Mouse (Mus musculus) heart, adult 2 months (tissue): ENCODE data around the gene Haus6. TPM values are rescaled to one million over a fixed set of nuclear protein-coding genes. Genes with fewer than 3 reads are reported as not detected.

Source experiments
- DNase-seq, 2 experiments: peaks; one replicate each; pipeline ENCODE4 v3.0.0; 2021
- H3K27ac ChIP-seq: fragments of 200-600 bp; 2 replicates; pipeline ENCODE4 v1.8.1; 2022
- H3K27me3 ChIP-seq: fragments of 200-500 bp; 2 replicates; pipeline ENCODE4 v1.6.1; 2012; ENCODE audit warnings: mild to moderate bottlenecking, low read length, inconsistent platforms, mixed read lengths; ENCODE audit not compliant: control insufficient read depth, insufficient read depth
- H3K36me3 ChIP-seq: fragments of 200-500 bp; 2 replicates; pipeline ENCODE4 v1.6.1; 2012; ENCODE audit warnings: low read length, inconsistent platforms; ENCODE audit not compliant: control insufficient read depth, insufficient read depth
- H3K4me1 ChIP-seq: fragments of 200-500 bp; 2 replicates; pipeline ENCODE4 v1.6.1; 2011; ENCODE audit warnings: low read length; ENCODE audit not compliant: control insufficient read depth, insufficient read depth
- H3K4me3 ChIP-seq: fragments of 200-600 bp; 2 replicates; pipeline ENCODE4 v1.8.1; 2022
- H3K79me2 ChIP-seq: fragments of 200-500 bp; replicated peaks from 2 replicates; pipeline ENCODE4 v1.6.1; 2012; ENCODE audit warnings: mild to moderate bottlenecking, inconsistent platforms, low read length, moderate library complexity, mixed read lengths; ENCODE audit not compliant: control insufficient read depth, insufficient read depth
- H3K9ac ChIP-seq: fragments of 200-500 bp; 2 replicates; pipeline ENCODE4 v1.6.1; 2012; ENCODE audit warnings: low read depth, mild to moderate bottlenecking, control low read depth, inconsistent platforms, low read length, mixed read lengths
- CTCF ChIP-seq: fragments of 200-600 bp; IDR thresholded peaks from 2 replicates; pipeline ENCODE4 v1.8.1; 2022; ENCODE audit warnings: antibody characterized with exemption, mild to moderate bottlenecking, moderate library complexity
- EP300 ChIP-seq: fragments of 200-500 bp; IDR thresholded peaks from 2 replicates; pipeline ENCODE4 v1.6.1; 2011; ENCODE audit warnings: low read depth, low read length, control low read depth; ENCODE audit not compliant: insufficient read depth
- POLR2A ChIP-seq: fragments of 200-500 bp; IDR thresholded peaks from 2 replicates; pipeline ENCODE4 v1.6.1; 2011; ENCODE audit warnings: mild to moderate bottlenecking, low read depth, low read length, control low read depth; ENCODE audit not compliant: insufficient read depth
- WGBS: fragments of 180-500 bp; shearing (Covaris S2); methylation state at CpG from one replicate; pipeline ENCODE4 v1.1.7; 2018; 5-methylcytosine and 5-hydroxymethylcytosine counted together
- intact Hi-C: fragments of 180-260 bp; cut with DNase I; formaldehyde crosslinking; loops from one replicate; pipeline ENCODE4 v1.15.1; 2025
- polyA plus RNA-seq: library from polyadenylated mRNA; depleted of rRNA; stranded (reverse); fragments of >200 nt; gene quantifications from 2 replicates; pipeline ENCODE4 v1.2.3, GENCODE M21; 2012
- total RNA-seq, 2 experiments: library from RNA; stranded (reverse); gene quantifications; 2 replicates each; pipeline ENCODE4 v1.2.3; 2021

The Haus6 gene
- total and polyA plus RNA-seq, 3 experiments, result 1.3 to 5.5 (median 4.7) TPM

DNA sequence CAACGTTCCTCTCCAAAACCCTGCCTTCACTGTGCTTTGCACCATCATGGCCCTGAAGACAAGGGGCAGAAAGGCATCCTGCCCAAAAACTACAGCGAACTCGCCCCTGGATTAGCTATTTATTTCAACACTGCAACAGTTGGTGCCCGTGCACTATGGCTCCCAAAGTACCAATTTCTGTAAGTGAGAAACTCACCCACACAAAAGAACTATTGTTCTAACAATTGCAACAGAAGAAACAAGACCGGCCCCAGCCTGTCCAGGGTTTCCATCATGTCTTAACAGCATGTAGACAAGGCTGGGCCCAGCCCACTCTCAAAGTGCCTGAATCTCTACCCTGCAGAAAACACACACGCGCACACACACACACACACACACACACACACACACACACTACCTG is 54.5 kb downstream of the Haus6 start:
- Histone ChIP-seq H3K4me1 (no peaks in the 10 kb centered on the region), H3K79me2 (no peaks in the 10 kb centered on the region), H3K27ac (no peak overlapping the region), H3K27me3 (no peaks in the 10 kb centered on the region), H3K9ac (no peak overlapping the region), H3K36me3 (no peaks in the 10 kb centered on the region), H3K4me3 (no peak overlapping the region)
- TF ChIP-seq POLR2A (no peak), CTCF (no peak), EP300 (no peak)
- no peak for DNase-seq
- WGBS, result 75% methylated on average over 7 of the region's 7 CpGs
- intact Hi-C loops, result no loop called here

DNA sequence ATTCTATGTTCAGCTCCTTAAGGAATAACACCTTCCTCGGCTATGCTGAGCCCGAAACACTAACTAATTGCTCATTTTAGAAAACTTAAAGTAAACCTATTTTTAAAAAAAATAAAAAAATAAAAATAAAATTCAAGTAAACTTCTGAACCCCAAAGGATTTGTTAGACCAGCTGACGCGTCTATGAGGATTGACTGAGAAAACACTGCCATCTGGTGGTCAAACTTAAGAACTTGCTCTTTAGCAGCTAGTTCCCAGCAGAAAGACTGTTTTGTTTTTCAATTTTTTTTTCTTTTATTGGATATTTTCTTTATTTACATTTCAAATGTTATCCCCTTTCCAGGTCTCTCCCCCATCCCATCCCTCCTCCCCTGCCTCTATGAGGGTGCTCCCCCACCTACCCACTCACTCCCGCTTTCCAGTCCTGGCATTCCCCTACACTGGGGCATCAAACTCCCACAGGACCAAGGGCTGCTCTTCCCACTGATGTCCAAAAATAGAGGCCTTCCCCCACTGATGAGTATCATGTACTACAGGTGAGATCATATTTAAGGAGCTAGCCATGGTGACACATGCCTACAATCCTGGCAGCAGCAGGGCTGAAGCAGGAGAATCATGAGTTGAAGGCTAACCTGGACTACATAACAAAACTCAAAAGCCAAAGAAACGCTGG is 56.7 kb downstream of the Haus6 start:
- no peak overlapping the region for H3K27ac ChIP-seq
- H3K9ac ChIP-seq, result no peak overlapping the region
- H3K4me3 ChIP-seq, result no peak overlapping the region
- H3K27me3 ChIP-seq, result no peaks in the 10 kb centered on the region
- TF ChIP-seq CTCF, result peak; percentile 90
- no peak for TF ChIP-seq EP300
- no peaks in the 10 kb centered on the region for H3K36me3 ChIP-seq
- H3K4me1 ChIP-seq, result no peaks in the 10 kb centered on the region
- intact Hi-C loops, result loop anchor here (1.0 kb wide), 1 partner anchor 724 kb away; no protein-coding TSS in a partner anchor
- no peaks in the 10 kb centered on the region for H3K79me2 ChIP-seq
- no peak for DNase-seq
- WGBS, result 21% methylated on average over 6 of the region's 6 CpGs

DNA sequence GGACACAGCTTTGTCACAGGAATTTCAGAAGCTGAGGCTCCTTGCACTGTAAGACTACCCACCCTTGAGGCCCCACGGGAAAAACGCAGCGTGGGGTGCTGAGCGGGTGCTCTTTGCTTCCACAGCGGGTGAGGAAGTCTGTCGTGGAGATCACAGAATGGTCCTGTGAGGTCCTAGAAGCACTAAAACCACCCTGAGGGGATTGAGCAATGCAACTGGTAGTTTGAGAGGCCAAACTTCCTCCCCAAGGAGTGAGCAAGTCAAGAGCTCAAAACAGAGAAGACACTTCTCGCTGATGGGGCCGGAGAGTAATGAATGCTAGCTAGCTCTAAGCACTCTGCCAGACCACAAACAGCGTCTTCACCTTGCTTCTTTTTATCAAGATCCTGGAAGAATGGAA is 63.5 kb downstream of the Haus6 start:
- Histone ChIP-seq H3K9ac (no peak overlapping the region), H3K4me1 (no peaks in the 10 kb centered on the region), H3K27me3 (no peaks in the 10 kb centered on the region), H3K27ac (no peak overlapping the region), H3K79me2 (no peaks in the 10 kb centered on the region), H3K36me3 (no peaks in the 10 kb centered on the region), H3K4me3 (no peak overlapping the region)
- no peak for TF ChIP-seq CTCF
- no peak for TF ChIP-seq EP300
- no peak for TF ChIP-seq POLR2A
- DNase-seq, result no peak
- intact Hi-C loops, result loop anchor here (10.0 kb wide), 2 partner anchors 144 to 504 kb away; no protein-coding TSS in a partner anchor
- 69% methylated on average over 9 of the region's 9 CpGs for whole genome bisulfite sequencing

DNA sequence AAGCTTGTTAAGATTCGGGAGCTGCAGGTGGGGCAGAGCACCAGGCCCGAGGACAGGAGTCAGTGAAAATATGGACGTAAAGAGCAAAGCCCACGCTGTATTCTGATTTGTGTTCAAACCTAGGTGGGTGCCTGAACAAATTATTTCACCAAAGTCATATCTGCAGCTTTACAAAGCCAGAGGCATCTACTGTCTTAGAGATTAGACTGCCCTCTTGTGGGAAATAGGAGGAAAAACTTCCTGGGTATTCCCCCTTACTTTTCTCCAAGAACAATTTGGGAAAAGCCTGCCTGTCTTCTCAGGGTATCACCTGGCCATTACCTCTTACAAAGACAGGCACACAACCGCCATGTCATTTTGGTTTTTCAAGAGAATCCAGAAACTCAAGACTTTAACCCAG is 66.2 kb downstream of the Haus6 start:
- intact Hi-C loops, result loop anchor here (10.0 kb wide), 2 partner anchors 141 to 501 kb away; no protein-coding TSS in a partner anchor

DNA sequence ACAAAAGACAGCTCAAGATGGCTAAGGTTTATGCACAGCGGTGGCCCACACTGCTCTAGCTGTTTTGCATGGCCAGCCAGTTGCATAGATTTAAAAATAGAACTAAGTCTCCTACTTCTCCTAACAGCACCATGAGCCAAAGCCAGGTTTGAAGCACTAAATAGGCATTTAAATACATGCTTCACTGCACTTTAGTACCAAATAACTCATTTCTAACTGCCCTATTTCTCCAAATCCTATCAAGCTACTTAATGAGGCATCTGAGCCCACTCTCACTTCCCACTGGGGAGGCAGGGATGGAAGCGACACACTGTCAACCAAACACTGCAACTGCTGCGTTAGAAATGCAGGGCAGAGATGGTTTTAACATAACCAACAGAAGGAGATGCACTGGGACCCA is 67.9 kb downstream of the Haus6 start:
- no peak for DNase-seq
- intact Hi-C loops, result loop anchor here (5.0 to 10.0 kb wide), 3 partner anchors 139 to 612 kb away; no protein-coding TSS in a partner anchor
- no peaks in the 10 kb centered on the region for H3K79me2 ChIP-seq
- H3K4me1 ChIP-seq, result no peaks in the 10 kb centered on the region
- H3K27me3 ChIP-seq, result no peaks in the 10 kb centered on the region
- H3K4me3 ChIP-seq, result no peak overlapping the region
- no peaks in the 10 kb centered on the region for H3K36me3 ChIP-seq
- no peak overlapping the region for H3K27ac ChIP-seq
- TF ChIP-seq CTCF (no peak), EP300 (no peak), POLR2A (no peak)
- WGBS, result 77% methylated on average over 3 of the region's 3 CpGs
- no peak overlapping the region for H3K9ac ChIP-seq

More for the DNA sequence above, 66.2 kb downstream of the Haus6 start:
- no peak for DNase-seq
- H3K27me3 ChIP-seq, result no peaks in the 10 kb centered on the region
- no peak overlapping the region for H3K4me3 ChIP-seq
- WGBS, result 53% methylated on average over 5 of the region's 5 CpGs
- H3K27ac ChIP-seq, result no peak overlapping the region
- H3K79me2 ChIP-seq, result no peaks in the 10 kb centered on the region
- TF ChIP-seq POLR2A (no peak), CTCF (peak; percentile 83)
- no peak overlapping the region for H3K9ac ChIP-seq
- no peaks in the 10 kb centered on the region for H3K36me3 ChIP-seq
- no peaks in the 10 kb centered on the region for H3K4me1 ChIP-seq

DNA sequence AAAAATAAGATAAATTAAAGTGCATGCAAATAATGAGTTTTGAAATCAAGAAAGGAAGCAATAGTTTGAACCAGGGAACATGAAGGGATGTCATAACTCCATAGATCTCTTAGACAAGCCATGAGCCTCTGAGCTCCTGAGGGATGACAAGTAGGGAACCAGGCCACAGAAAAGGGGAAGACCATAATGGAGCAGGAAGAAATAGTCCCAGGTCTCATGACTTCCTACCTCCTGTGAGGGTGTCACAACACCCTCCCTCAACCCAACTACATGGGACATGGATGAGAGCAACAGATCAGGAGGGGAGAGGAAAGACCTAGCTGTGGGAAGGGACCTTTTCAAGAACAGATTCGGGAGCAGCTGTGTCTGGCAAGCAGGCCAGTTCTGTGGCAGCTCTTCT is 70.3 kb downstream of the Haus6 start:
- Histone ChIP-seq H3K27me3 (no peaks in the 10 kb centered on the region), H3K79me2 (no peaks in the 10 kb centered on the region), H3K4me3 (no peak overlapping the region), H3K4me1 (no peaks in the 10 kb centered on the region), H3K9ac (no peak overlapping the region), H3K27ac (no peak overlapping the region), H3K36me3 (no peaks in the 10 kb centered on the region)
- no peak for DNase-seq
- TF ChIP-seq POLR2A, result no peak
- TF ChIP-seq EP300, result no peak
- no peak for TF ChIP-seq CTCF
- 75% methylated on average over 1 of the region's 1 CpGs for WGBS
- intact Hi-C loops, result loop anchor here (5.0 to 10.0 kb wide), 3 partner anchors 137 to 609 kb away; no protein-coding TSS in a partner anchor
